Mouse (Mus musculus) gastrocnemius, adult 2 months (tissue): ENCODE measurements around the gene Ppid. TPM values are rescaled to one million over a fixed set of nuclear protein-coding genes. Genes with fewer than 3 reads are reported as not detected.
"Not testable (repeated sequence)": the region's sequence is repeated elsewhere in the genome, so short reads cannot be mapped to it uniquely, and the experiment has no call there.

Source experiments
- DNase-seq: peaks from one replicate; pipeline ENCODE4 v3.0.0; 2022
- H3K27ac ChIP-seq: fragments of 200-600 bp; 2 replicates; pipeline ENCODE4 v1.8.1; 2022; ENCODE audit warnings: mild to moderate bottlenecking
- H3K4me3 ChIP-seq: fragments of 200-600 bp; 2 replicates; pipeline ENCODE4 v1.8.1; 2022; ENCODE audit warnings: mild to moderate bottlenecking, moderate library complexity
- CTCF ChIP-seq: fragments of 200-600 bp; IDR thresholded peaks from 2 replicates; pipeline ENCODE4 v1.8.1; 2022; ENCODE audit warnings: antibody characterized with exemption, mild to moderate bottlenecking, moderate library complexity
- intact Hi-C: fragments of 180-260 bp; cut with DNase I; formaldehyde crosslinking; loops from one replicate; pipeline ENCODE4 v1.15.1; 2025
- total RNA-seq, 2 experiments: library from RNA; stranded (reverse); gene quantifications; 2 replicates each; pipeline ENCODE4 v1.2.3; 2021

The Ppid gene
- total RNA-seq, 2 experiments from 2014 or later = 38.8 to 55.8 TPM

DNA sequence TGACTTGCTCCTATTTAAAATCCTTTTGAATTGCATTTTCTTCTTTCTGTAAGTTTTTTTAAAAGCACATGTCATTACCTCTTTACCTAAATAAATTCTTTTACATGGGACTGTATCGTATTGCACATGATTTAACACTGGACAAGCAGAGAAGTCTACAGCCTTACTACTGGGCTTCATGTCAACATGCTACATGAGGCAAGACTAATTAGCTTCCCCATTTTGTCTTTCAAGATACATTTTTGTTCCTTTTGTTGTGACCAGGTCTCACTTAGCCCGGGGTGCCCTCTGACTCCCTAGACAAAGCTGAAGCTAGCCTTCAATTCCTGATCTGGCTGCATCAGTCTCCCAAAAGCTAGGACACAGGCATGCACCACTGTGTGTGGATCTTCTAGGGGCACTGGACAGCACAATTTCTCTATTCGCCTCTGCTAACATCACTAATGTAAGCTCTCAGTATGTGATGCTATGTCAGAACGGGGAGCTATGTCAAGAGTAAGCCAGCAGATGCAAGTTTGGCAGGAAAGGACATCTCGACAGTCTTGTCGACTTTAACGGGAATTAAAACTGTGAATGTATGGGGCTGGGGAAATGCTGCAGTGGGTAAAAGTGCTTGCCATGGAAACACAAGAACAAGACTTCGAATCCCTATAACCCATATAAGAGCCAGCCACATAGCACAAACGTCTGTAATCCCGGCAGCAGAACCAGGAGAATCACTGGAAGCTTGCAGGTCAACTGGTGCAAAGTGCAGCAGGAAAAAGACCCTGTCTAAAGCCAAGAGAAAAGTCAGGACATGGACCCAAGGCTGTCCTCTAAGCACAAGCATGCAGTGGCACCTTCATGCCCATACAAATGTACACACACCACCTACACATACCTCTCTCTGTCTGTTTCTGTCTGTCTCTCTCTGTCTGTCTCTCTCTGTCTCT, 29.1 kb upstream of the Ppid start:
- intact Hi-C loops = no loop called here
- H3K4me3 ChIP-seq = no peak overlapping the region
- no peak for TF ChIP-seq CTCF
- DNase-seq = no peak
- no peak overlapping the region for H3K27ac ChIP-seq

DNA sequence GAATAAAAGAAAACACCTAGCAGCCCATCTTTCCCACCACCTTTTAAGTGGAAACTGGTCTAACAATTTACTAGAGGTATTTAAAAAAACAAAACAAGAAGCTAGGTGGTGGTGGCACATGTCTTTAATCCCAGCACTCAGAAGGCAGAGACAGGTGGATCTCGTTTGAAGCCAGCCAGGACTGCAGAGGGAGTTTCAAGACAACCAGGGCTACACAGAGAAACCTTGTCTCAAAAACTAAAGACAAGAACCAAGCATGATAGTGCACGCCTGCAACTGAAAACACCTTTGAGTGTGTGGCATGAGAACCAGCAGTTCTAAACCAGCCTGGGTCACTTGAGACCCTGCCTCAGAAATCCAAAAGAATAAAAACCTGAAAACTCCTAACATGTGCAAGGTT, 27.6 kb upstream of the Ppid start:
- Histone ChIP-seq H3K4me3 (no peak overlapping the region), H3K27ac (no peak overlapping the region)
- no peak for DNase-seq
- intact Hi-C loops = no loop called here
- TF ChIP-seq CTCF = no peak

GRCm38 (mm10) chr3:79564875-79565606, 26.1 kb upstream of the Ppid start:
- no peak overlapping the region for H3K4me3 ChIP-seq
- no peak overlapping the region for H3K27ac ChIP-seq
- intact Hi-C loops = loop anchor here (5.0 kb wide), 4 partner anchors 33 to 363 kb away; partner anchors contain the start of gene Rapgef2
- TF ChIP-seq CTCF = no peak
- no peak for DNase-seq

DNA sequence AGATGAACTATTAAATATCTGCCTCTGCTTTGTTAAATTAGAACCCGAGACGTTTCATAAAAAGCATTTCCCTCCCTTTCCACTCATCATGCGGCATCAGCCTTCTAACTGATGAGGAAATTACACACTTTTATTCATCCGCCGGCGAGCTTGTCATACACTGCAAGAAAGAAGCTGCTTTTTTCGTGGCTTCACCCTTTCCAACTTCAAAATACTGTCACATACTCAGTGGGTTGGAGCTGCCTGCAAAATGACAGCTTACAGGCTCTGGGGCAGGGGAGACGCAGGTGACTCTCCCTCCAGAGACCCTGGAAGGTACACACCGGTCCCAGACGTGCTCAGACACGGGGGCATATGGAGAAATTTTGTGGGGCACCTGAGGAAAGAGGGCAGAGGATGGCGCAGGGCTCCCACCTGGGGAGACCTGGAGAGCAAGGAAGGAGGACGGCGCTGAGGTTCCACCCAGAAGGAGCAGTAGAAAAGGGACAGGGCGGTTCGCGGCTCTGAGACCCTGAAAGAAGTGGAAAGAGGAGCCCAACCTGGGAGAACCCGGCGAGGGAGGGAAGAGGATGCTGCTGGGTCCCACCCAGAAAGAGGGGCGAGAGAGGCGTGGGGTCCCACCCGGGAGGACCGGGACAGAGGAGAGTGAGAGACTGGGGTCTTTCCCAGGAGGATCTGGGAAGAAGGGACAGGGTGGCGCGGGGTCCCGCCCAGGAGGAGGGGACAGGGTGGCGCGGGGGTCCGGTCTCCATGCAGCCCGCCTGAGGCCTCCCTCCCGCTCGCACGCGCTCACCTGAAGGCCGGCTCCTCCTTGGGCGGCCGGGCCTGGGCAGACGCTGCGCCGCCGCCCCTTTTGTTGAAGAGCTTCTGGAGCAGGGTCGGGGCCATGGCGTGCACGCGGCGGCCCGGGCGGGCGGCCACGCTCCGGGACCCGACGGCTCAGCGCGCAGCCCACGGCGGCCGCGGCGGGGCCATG, 24.1 kb upstream of the Ppid start:
- no peak for TF ChIP-seq CTCF

GRCm38 (mm10) chr3:79567703-79568362, 23.3 kb upstream of the Ppid start, which contains the start of gene Fnip2:
Fnip2 (minus strand) TSS chr3:79567796.
- TF ChIP-seq CTCF = no peak
- H3K4me3 ChIP-seq = peak within 1 kb of the TSS; percentile 89
- peak within 1 kb of the TSS; percentile 94 for H3K27ac ChIP-seq
- peak; percentile 94 for DNase-seq
- intact Hi-C loops = loop anchor here (5.0 kb wide), 4 partner anchors 36 to 366 kb away; partner anchors contain the start of gene Rapgef2

More for the DNA sequence above, 24.1 kb upstream of the Ppid start:
- Histone ChIP-seq H3K4me3 (peak overlapping the region; percentile 89), H3K27ac (peak overlapping the region; percentile 94)
- intact Hi-C loops = loop anchor here (5.0 kb wide), 4 partner anchors 35 to 365 kb away; partner anchors contain the start of gene Rapgef2
- peak; percentile 25 for DNase-seq

DNA sequence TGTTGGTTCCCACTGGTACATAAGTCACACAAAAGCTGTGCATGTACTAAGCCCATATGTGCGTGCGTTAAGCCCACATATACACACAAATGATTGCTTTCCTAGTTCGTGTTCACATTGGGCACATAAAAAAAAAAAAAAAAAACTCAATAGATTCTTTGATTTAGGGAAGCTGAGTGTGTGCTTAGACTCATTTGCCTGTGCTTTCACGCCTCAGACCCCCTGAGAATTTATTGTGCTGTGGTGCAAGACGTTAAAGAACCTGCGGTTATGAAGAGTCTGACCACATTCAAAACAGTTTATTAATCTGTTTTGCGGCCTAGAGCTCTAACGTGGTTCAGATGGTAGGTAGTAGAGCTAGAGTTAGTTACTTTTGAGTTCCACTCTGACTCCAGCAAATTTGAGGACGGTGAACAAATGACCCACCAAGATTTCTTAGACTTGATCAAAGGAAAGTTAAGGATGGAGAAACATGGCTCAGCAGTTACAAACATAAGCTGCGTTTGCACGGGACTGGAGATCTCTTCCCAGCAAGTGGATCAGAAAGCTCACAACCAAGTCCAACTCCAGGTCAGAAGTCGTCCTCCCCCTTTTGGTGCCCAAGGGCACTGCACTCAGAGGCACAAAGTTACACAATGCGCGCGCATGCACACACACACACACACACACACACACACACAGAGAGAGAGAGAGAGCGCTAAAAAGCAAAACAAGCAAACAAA, 22.4 kb upstream of the Ppid start:
- H3K4me3 ChIP-seq = peak overlapping the region; percentile 89; the same call in 1 of the 2 replicates
- H3K27ac ChIP-seq = peak overlapping the region; percentile 94
- TF ChIP-seq CTCF = no peak

GRCm38 (mm10) chr3:79569351-79569681, 21.8 kb upstream of the Ppid start:
- intact Hi-C loops = loop anchor here (5.0 kb wide), 4 partner anchors 37 to 367 kb away; partner anchors contain the start of gene Rapgef2
- no peak overlapping the region for H3K4me3 ChIP-seq
- no peak overlapping the region for H3K27ac ChIP-seq
- TF ChIP-seq CTCF = no peak
- DNase-seq = no peak

More for the DNA sequence above, 22.4 kb upstream of the Ppid start:
- DNase-seq = no peak
- intact Hi-C loops = loop anchor here (5.0 kb wide), 4 partner anchors 36 to 366 kb away; partner anchors contain the start of gene Rapgef2

DNA sequence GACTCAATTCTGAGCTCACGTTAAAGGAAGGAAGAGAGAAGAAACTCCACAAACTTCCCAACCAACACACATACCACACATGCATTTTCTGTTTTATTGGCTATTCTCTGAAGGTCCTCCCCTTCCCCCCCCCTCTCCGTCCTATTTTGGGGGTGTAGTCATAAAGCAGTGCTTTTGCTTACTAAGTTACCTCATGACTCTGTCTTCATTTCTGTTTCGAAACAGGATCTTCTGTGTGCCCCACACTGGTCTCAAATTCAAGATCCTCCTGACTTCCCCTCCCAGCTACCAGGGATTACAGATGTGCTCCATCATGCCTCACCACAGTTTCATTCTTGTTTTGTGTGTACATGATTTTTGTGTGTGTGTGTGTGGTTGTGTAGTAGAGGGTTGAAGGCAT, 18.7 kb upstream of the Ppid start:
- no peak for TF ChIP-seq CTCF
- DNase-seq = no peak

GRCm38 (mm10) chr3:79573376-79573775, 17.8 kb upstream of the Ppid start:
- H3K4me3 ChIP-seq, H3K27ac ChIP-seq, intact Hi-C loops, DNase-seq: not testable (repeated sequence)

More for the DNA sequence above, 18.7 kb upstream of the Ppid start:
- H3K4me3 ChIP-seq = no peak overlapping the region
- intact Hi-C loops = no loop called here
- H3K27ac ChIP-seq = no peak overlapping the region

- DNase-seq = no peak
- no peak for TF ChIP-seq CTCF
- no peak overlapping the region for H3K27ac ChIP-seq
- intact Hi-C loops = no loop called here
- H3K4me3 ChIP-seq = no peak overlapping the region
Measured at GRCm38 (mm10) chr3:79574336-79574735, 16.8 kb upstream of the Ppid start.
